Mouse (Mus musculus): ENCODE results near the gene Sytl3. TPM values are rescaled to one million over a fixed set of nuclear protein-coding genes. Genes with fewer than 3 reads are reported as not detected.
"Not testable (repeated sequence)": the region's sequence is repeated elsewhere in the genome, so short reads cannot be mapped to it uniquely, and the experiment has no call there.

Gene Sytl3
- polyA plus RNA-seq, 1 experiment: 0.45 TPM

- not testable (repeated sequence) for H3K27me3 ChIP-seq (ENCODE audit: control insufficient read depth, insufficient read depth, low read length, poor library complexity, severe bottlenecking); H3K4me1 ChIP-seq (ENCODE audit: control insufficient read depth, insufficient read depth, low read length); H3K9ac ChIP-seq (ENCODE audit: low read depth, poor library complexity, severe bottlenecking); H3K4me3 ChIP-seq (ENCODE audit: low read depth, low read length); H3K27ac ChIP-seq (ENCODE audit: insufficient read depth, low read length); H3K36me3 ChIP-seq (ENCODE audit: control insufficient read depth, insufficient read depth, low read length, poor library complexity, severe bottlenecking); H3K9me3 ChIP-seq (replicated peaks; ENCODE audit: control insufficient read depth, insufficient read depth, low read length, poor library complexity, severe bottlenecking)
Observed at GRCm38 (mm10) chr17:6624926-6625558, 33.9 kb upstream of the Sytl3 start.

DNA sequence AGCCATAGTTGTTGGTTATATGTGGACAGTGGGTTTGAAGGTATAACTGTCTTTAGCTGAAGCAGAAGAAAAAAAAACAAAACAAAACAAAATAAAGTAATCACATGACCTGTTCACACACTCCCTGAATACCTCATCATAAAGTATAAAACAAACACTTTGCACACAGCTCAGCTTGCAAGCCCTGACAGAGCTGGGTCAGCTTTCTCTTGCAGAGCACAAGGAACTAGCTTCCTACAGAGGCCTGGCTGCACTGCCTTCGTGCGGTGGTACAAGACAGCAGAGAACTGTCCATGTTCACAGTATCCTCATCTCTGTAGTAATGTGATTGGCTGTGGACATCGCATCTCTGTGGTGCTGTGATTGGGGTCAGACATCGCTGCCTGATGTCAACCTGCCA lies 28.5 kb upstream of the Sytl3 start:
- H3K9me3 ChIP-seq (replicated peaks; ENCODE audit: control insufficient read depth, insufficient read depth, low read length, poor library complexity, severe bottlenecking); H3K9ac ChIP-seq (ENCODE audit: low read depth, poor library complexity, severe bottlenecking): not testable (repeated sequence)

DNA sequence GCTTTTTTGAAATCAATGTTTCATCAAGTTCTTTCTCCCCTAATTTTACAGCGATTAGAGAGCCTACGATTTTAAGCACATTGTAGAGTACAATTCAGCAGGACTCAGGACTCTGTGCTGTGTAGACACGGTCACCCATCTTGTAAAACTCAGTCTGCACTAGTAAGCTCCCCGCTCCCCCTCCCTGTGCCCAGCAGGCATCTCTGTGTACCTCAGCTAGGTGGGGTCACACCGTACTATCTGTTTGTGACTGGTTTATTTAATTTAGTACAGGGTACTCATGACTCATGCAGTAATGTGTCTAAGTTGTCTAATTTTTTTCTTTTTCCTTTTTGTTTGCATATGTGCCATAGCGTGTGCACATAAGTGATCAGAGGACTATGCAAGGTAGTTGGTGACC lies 26.0 kb upstream of the Sytl3 start:
- H3K4me3 ChIP-seq (ENCODE audit: low read depth, low read length); H3K27me3 ChIP-seq (ENCODE audit: control insufficient read depth, insufficient read depth, low read length, poor library complexity, severe bottlenecking); H3K36me3 ChIP-seq (ENCODE audit: control insufficient read depth, insufficient read depth, low read length, poor library complexity, severe bottlenecking); H3K4me1 ChIP-seq (ENCODE audit: control insufficient read depth, insufficient read depth, low read length); H3K27ac ChIP-seq (ENCODE audit: insufficient read depth, low read length); H3K9ac ChIP-seq (ENCODE audit: low read depth, poor library complexity, severe bottlenecking); H3K9me3 ChIP-seq (replicated peaks; ENCODE audit: control insufficient read depth, insufficient read depth, low read length, poor library complexity, severe bottlenecking): not testable (repeated sequence)

More for the DNA sequence above, 28.5 kb upstream of the Sytl3 start:
- not testable (repeated sequence) for H3K4me1 ChIP-seq (ENCODE audit: control insufficient read depth, insufficient read depth, low read length); H3K27me3 ChIP-seq (ENCODE audit: control insufficient read depth, insufficient read depth, low read length, poor library complexity, severe bottlenecking); H3K4me3 ChIP-seq (ENCODE audit: low read depth, low read length); H3K36me3 ChIP-seq (ENCODE audit: control insufficient read depth, insufficient read depth, low read length, poor library complexity, severe bottlenecking); H3K27ac ChIP-seq (ENCODE audit: insufficient read depth, low read length)

DNA sequence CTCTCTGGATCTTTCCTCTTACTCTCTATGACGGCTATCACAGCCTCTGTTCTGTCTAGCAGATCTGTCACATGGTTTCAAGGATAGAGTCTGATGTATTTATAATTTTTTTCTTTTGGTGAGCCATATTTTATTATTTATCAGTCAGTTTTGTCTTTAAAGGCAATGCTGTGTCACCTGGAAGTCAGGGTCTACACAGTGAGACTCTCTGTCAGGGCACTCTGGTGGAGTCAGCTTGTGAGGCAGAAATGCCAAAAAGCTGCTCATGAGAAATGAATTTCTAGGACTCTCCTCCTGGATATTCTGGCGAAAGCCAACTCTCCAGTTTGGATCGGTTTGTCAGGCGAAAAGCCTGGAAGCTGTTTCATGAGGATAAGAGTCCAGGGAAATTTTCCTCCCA lies 23.1 kb upstream of the Sytl3 start:
- not testable (repeated sequence) for H3K4me3 ChIP-seq (ENCODE audit: low read depth, low read length); H3K9me3 ChIP-seq (replicated peaks; ENCODE audit: control insufficient read depth, insufficient read depth, low read length, poor library complexity, severe bottlenecking); H3K4me1 ChIP-seq (ENCODE audit: control insufficient read depth, insufficient read depth, low read length); H3K9ac ChIP-seq (ENCODE audit: low read depth, poor library complexity, severe bottlenecking); H3K36me3 ChIP-seq (ENCODE audit: control insufficient read depth, insufficient read depth, low read length, poor library complexity, severe bottlenecking); H3K27ac ChIP-seq (ENCODE audit: insufficient read depth, low read length); H3K27me3 ChIP-seq (ENCODE audit: control insufficient read depth, insufficient read depth, low read length, poor library complexity, severe bottlenecking)

DNA sequence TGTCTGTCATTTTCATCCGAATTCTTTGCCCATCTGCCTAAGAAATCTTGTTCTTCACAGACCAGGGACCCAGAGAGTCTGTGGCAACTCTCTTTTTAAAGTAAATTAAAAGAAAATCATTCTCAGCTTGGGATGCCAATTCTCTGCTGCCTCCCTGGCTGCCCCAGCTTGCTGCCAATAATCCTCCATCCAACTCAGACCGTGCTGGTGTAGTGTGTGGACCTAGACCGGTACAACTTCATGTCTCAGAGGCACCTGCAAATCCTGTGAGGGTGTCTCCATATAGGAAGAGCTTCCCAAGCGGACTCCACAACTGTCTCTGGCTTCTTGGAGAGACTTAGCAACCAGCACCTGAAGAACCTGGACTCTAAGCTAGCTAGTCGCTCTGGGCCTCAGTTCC lies 22.0 kb upstream of the Sytl3 start:
- H3K4me1 ChIP-seq (ENCODE audit: control insufficient read depth, insufficient read depth, low read length): no peaks in the 10 kb centered on the region
- H3K4me3 ChIP-seq (ENCODE audit: low read depth, low read length): no peak overlapping the region
- H3K27ac ChIP-seq (ENCODE audit: insufficient read depth, low read length): no peak overlapping the region
- no peaks in the 10 kb centered on the region for H3K27me3 ChIP-seq (ENCODE audit: control insufficient read depth, insufficient read depth, low read length, poor library complexity, severe bottlenecking)
- no peaks in the 10 kb centered on the region for H3K36me3 ChIP-seq (ENCODE audit: control insufficient read depth, insufficient read depth, low read length, poor library complexity, severe bottlenecking)
- TF ChIP-seq EP300 (IDR thresholded peaks at IDR 0.05; ENCODE audit: insufficient read depth, low read depth, low read length) (no peak), POLR2A (IDR thresholded peaks at IDR 0.05; ENCODE audit: insufficient read depth, low read length) (no peak), CTCF (IDR thresholded peaks at IDR 0.05; ENCODE audit: low read depth, low read length) (no peak)
- no peak overlapping the region for H3K9ac ChIP-seq (ENCODE audit: low read depth, poor library complexity, severe bottlenecking)
- no peaks in the 10 kb centered on the region for H3K9me3 ChIP-seq (replicated peaks; ENCODE audit: control insufficient read depth, insufficient read depth, low read length, poor library complexity, severe bottlenecking)

GRCm38 (mm10) chr17:6637434-6637833 lies 21.5 kb upstream of the Sytl3 start:
- H3K9me3 ChIP-seq (replicated peaks; ENCODE audit: control insufficient read depth, insufficient read depth, low read length, poor library complexity, severe bottlenecking); H3K4me3 ChIP-seq (ENCODE audit: low read depth, low read length); H3K4me1 ChIP-seq (ENCODE audit: control insufficient read depth, insufficient read depth, low read length): not testable (repeated sequence)

DNA sequence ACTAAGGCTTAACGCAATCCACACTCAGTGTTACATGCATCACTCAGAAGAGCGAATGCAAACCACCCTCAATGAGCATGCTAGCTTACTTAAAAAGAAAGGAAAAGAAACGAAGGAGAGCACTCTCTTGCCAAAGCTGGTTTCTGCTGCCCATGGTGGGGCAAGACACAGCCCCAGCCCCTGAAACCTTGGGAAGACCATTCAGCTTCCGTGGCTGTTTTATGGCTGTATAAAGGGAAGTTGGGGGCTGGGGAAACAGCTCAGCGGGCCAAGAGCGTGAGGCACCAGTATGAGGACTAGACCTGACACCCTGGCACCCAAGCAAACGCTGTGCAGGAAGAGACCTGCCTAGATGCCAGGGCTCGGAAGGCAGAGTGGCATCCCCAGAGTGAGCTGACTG lies 20.4 kb upstream of the Sytl3 start:
- not testable (repeated sequence) for H3K27ac ChIP-seq (ENCODE audit: insufficient read depth, low read length); H3K9ac ChIP-seq (ENCODE audit: low read depth, poor library complexity, severe bottlenecking); H3K27me3 ChIP-seq (ENCODE audit: control insufficient read depth, insufficient read depth, low read length, poor library complexity, severe bottlenecking); H3K9me3 ChIP-seq (replicated peaks; ENCODE audit: control insufficient read depth, insufficient read depth, low read length, poor library complexity, severe bottlenecking); H3K36me3 ChIP-seq (ENCODE audit: control insufficient read depth, insufficient read depth, low read length, poor library complexity, severe bottlenecking); H3K4me3 ChIP-seq (ENCODE audit: low read depth, low read length); H3K4me1 ChIP-seq (ENCODE audit: control insufficient read depth, insufficient read depth, low read length)

More at GRCm38 (mm10) chr17:6637434-6637833, 21.5 kb upstream of the Sytl3 start:
- not testable (repeated sequence) for H3K27ac ChIP-seq (ENCODE audit: insufficient read depth, low read length); H3K9ac ChIP-seq (ENCODE audit: low read depth, poor library complexity, severe bottlenecking); H3K36me3 ChIP-seq (ENCODE audit: control insufficient read depth, insufficient read depth, low read length, poor library complexity, severe bottlenecking); H3K27me3 ChIP-seq (ENCODE audit: control insufficient read depth, insufficient read depth, low read length, poor library complexity, severe bottlenecking)

GRCm38 (mm10) chr17:6639486-6639885 lies 19.4 kb upstream of the Sytl3 start:
- not testable (repeated sequence) for H3K27ac ChIP-seq (ENCODE audit: insufficient read depth, low read length); H3K27me3 ChIP-seq (ENCODE audit: control insufficient read depth, insufficient read depth, low read length, poor library complexity, severe bottlenecking); H3K9ac ChIP-seq (ENCODE audit: low read depth, poor library complexity, severe bottlenecking); H3K36me3 ChIP-seq (ENCODE audit: control insufficient read depth, insufficient read depth, low read length, poor library complexity, severe bottlenecking); H3K4me3 ChIP-seq (ENCODE audit: low read depth, low read length); H3K4me1 ChIP-seq (ENCODE audit: control insufficient read depth, insufficient read depth, low read length); H3K9me3 ChIP-seq (replicated peaks; ENCODE audit: control insufficient read depth, insufficient read depth, low read length, poor library complexity, severe bottlenecking)

- H3K27ac ChIP-seq (ENCODE audit: insufficient read depth, low read length); H3K9ac ChIP-seq (ENCODE audit: low read depth, poor library complexity, severe bottlenecking); H3K27me3 ChIP-seq (ENCODE audit: control insufficient read depth, insufficient read depth, low read length, poor library complexity, severe bottlenecking); H3K4me1 ChIP-seq (ENCODE audit: control insufficient read depth, insufficient read depth, low read length); H3K9me3 ChIP-seq (replicated peaks; ENCODE audit: control insufficient read depth, insufficient read depth, low read length, poor library complexity, severe bottlenecking); H3K4me3 ChIP-seq (ENCODE audit: low read depth, low read length); H3K36me3 ChIP-seq (ENCODE audit: control insufficient read depth, insufficient read depth, low read length, poor library complexity, severe bottlenecking): not testable (repeated sequence)
Observed at GRCm38 (mm10) chr17:6640044-6640637, 18.8 kb upstream of the Sytl3 start.

Measured in ES-Bruce4 (cell line).